Mouse (Mus musculus): Measurements from ENCODE around the gene Otulin.

Gene Otulin

DNA sequence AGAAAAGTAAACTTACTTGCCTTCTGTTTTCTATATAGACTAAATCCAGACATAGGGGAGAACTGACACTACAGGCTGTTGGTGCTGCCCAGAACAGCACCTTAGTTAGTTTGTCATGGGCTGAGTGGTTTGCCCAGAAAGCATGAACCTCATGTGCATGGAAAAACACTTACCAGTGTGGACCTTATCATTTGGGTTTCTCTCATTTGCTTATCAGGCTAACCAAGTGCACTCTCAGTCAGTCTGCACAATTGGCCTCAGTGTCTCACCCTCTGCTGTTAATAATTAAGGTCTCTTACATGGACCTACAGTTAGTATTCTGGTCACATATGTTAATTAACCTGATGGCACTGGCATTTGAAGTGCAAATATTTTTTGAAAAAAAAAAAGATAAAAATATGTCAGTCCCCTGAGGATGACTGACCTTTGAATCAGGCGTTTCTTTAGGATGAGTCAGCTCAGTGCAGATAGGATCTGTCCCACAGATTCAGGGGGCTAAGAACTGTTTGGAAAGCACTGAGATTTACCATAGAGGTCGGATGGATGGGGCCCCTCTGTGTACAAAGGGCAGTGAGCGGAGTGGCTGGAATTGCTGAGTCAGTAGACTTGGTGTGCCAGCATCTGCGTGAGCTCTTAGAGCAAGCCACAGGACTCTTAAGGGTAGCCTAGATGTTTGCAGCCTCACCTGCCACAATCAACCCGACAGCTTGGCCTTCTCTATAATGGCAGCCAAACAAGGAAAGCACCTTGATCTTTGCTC lies 124.2 kb downstream of the Otulin start:
- in situ Hi-C loops (cut with MboI) = no loop called here

DNA sequence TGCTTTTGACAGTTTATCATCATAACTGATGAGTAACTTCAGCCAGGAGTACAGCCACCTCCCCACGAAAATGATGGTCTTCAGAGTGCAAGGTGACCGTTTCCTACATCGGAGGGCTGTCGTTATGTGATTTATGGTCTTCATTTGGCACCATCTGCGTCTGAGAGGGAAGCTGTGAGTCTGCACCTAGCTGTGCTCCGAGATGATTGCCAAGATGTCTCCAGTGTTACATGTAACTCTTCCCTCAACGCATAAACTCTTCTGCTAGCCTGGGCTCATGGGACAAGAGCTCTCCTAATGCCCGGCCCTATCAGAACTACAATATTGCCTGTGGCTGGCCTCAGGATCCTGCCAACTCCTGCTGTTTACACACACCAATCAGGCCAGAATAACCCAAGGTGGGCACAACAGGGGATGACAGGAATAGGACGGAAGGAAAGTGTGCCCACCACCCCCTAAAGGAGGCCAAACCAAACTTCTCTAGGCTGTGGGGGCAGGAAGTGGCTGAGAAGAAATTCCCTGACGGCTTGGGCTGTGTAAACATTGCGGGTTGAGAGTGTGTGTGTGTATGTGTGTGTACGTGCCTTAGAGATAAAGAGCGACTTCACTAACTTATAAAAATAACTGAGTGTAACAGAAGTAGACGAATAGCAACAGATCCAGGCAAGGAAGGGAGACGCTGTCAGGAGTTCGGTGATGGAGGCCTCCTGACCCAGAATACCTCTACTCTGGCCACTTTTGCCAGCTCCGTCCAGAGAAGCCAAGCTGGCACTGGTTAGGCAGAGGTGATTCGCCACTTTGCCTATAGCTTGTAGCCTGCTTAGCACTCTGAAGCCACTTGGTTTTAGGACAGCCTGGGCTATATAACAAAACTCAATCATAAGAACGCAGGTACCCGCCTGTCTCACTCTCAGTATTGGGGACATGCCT lies 126.4 kb downstream of the Otulin start:
- in situ Hi-C loops (cut with MboI) = no loop called here

DNA sequence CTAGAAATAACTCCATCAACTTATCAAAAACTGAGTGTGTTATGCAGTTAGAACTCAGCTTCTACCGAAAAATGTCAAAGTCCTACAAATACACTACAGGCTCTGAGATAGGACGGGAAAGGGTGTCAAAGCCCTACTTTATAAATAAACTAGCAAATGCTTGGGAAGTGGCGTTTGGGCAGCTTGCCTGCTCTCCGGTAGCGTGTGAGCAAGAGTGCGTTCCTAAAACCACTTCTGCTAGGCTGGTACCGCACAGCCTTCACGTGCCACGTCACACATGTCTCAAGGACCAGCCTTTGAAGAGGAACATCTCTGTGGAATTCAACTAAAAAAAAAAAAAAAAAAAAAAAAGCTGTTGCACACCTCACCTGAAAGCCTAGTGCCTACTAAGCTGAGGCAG lies 127.3 kb downstream of the Otulin start:
- in situ Hi-C loops (cut with MboI) = no loop called here

DNA sequence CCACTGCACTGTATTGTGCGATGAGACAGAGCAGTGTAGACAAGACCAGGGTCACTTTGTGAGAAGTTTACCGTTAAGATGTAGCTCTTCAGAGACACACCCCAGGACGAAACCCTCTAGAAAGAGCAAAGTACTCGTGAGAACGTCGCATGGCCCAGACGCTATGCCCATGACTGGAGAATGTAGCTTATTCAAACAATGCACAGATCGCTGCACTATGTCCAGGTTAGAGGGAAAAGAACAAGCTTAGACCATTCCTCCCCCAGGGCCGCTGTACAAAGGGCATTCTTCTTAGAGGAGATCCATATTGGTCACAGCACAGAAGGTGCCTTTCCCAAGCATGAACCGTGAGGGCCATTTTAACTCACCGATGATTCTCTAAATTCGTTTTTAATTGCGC lies 128.2 kb downstream of the Otulin start:
- in situ Hi-C loops (cut with MboI) = no loop called here

DNA sequence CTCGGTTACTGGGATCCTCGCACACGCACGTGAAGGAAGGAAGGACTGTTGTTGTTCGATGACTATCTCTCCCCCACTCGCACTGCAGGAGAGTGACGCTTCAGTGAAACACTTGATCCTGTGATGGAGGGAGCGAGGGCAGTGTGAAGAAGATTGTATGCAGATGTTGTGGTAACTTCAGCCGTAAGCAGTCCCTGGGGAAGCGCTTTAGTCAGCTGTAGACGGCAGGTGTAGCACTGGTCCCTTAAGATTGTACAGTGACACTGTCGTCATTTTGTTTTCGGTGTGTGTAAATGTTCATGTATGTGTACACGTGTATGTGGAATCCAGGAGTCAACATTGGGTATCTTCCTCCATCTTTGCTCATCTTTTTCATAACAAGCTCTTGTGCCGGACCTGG lies 130.1 kb downstream of the Otulin start:
- in situ Hi-C loops (cut with MboI) = no loop called here

DNA sequence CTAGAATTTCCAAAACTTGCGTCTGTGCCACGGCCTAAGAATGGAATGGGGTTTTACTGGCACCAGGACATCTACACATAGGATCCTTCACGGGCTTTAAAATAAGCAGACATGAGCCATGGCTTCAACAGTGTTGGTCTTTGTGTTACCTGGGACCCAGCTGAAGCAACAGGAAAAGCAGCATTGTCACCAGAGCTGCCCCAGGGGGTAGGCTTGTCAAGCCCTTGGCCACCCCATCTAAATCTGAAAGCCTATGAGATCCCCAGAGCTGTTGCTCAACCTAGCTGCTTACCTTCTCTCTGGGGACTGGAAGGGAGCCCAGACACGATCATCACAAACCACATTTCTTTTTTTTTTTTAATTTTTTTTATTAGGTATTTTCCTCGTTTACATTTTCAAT lies 132.4 kb downstream of the Otulin start:
- in situ Hi-C loops (cut with MboI) = no loop called here

DNA sequence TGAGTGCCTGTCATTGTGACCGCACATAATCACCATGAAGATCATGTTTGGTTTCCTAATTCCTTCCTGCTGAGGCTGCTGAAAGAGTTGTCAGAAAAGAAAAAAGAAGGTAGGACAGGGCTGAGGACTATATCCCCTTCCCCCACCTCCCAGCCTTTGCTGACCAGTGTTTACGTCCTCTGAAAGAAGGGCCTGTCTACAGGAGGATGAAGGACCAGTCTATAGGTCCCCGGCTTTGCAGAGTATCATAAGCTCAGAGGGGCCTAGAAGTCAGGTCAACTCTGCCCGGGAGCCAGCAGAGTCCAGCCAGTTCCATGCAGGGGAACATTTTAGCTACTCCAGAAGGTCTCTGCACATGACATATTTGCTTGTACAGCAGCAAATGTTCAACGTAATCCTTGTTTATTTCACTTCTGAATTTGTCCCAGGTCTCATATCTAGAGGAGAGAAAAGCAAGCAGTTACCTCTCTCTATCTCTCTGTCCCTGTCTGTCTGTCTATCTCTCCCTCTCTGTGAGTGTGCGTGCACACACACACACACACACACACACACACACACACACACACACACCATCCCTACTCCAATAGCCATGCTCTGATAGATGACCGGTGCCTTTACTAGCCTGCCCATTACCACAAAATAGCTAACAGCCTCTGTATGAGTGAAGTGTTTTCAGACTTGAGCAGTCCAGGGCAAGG lies 133.0 kb downstream of the Otulin start:
- in situ Hi-C loops (cut with MboI) = no loop called here

DNA sequence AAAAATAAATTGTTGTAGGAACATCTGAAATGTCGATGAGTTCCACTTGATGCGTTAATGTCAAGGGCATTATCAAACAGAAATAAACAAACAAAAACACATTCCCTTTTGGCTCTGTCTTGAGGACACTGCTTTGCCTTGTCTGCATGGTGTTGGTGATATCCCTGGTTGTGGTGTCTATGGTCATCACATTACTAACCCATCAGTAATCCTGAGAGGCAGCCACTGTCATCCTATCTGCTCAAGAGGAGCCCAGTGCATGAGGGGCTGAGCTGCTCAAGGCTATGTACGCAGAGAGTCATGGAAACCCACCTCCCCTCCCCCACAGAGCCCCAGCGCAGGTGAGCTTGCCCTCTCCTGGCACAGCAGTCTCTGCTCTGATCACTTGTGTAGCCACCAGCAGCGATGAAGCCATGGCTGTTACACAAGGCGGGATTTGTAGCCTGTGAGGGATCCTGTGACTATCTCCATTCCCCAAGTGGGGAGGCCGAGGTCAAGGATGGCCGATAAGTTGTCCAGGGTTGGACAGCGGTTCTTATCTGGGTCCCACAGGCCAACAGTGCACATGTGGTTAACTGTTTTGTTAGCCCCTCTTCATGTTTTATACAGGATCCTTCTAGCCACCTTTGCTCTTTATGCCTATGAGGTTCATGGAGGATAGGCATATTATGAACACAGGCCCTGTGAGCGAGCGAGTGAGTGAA lies 133.7 kb downstream of the Otulin start:
- in situ Hi-C loops (cut with MboI) = no loop called here

DNA sequence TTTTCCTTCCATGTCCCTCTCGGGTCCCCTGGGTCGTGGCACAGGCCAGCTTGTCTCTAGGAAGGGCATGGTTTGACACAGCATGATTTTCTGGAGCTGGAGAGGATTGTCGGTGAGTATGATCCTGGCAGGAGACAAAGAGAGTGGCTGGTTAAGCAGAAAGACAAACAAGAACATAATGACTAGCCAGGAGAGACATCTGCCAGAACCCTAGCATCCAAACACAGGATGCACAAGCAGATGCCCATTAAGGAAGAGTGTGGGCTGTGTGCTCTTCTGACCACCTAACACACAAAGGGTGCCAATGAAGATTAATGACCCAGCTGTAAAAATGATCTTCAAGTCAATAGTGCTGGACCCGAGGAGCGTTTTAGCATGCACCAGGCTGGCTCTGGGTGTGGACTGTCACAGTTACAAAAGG lies 134.5 kb downstream of the Otulin start:
- in situ Hi-C loops (cut with MboI) = no loop called here

DNA sequence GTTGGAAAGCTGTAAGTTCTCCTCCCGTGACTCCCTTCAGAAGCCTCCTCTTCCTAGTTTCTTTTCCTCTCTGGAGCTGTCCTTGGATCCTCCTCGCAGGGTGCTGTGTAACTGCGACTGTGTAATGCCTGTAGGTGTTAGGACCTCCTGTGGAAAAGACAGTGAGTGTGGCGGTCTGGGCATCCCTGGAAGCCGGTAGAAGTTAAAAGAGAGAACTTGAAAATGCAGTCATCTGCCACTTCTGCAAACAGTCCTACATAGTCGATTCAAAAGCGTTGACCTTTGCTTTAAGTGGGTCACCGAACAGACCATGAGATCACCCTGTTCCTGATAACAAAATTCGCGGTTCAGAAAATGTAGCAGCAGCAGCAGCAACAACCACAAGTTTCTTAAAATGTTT lies 137.0 kb downstream of the Otulin start:
- in situ Hi-C loops (cut with MboI) = no loop called here

DNA sequence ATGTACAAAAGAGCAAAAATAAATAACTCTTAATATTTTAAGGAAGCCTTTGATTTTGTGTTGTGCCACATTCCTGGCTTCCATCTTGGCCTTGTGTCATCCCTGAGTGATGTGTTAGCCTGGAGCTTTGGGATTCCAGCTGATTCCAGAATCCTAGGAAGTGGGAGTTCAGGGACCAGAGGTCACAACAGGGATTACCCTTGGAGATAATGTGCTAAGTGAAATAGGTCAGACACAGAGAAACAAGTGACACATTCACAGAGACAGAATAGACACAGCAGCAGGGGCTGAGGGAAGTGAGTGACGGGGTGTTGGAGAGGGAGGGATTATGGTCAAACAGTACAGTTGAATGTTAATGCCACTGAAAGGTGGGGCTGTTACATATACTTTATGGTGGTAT lies 137.8 kb downstream of the Otulin start:
- in situ Hi-C loops (cut with MboI) = no loop called here
